Mouse (Mus musculus): ENCODE results near the gene Ccdc93.

- no peak for TF ChIP-seq CTCF (IDR thresholded peaks at IDR 0.05)
- TF ChIP-seq EP300 (IDR thresholded peaks at IDR 0.05) = no peak
These were observed 29.2 kb downstream of the Ccdc93 start for GRCm38 (mm10) chr1:121460077-121460476.
